Mouse (Mus musculus) testis, adult 2 months (tissue): ENCODE measurements around the gene Olfr979.
A peak's percentile ranks its signal among the peaks of the same experiment; 100 is the strongest.

ENCODE experiments used
- CTCF ChIP-seq: fragments of 200-500 bp; IDR thresholded peaks from 2 replicates; pipeline ENCODE4 v1.5.1; 2012; ENCODE audit warnings: low read depth, mild to moderate bottlenecking, inconsistent platforms, low read length, moderate library complexity; ENCODE audit not compliant: control insufficient read depth, insufficient read depth, insufficient replicate concordance
- POLR2A ChIP-seq: fragments of 200-500 bp; IDR thresholded peaks from 2 replicates; pipeline ENCODE4 v1.6.1; 2012; ENCODE audit warnings: low read depth, mild to moderate bottlenecking, inconsistent platforms, low read length, moderate library complexity; ENCODE audit not compliant: control insufficient read depth

GRCm38 (mm10) chr9:40050138-40050537 is 46.9 kb upstream of the Olfr979 start:
- no peak for TF ChIP-seq CTCF
- TF ChIP-seq POLR2A: peak; percentile 75
